Mouse (Mus musculus) myocyte (in vitro differentiated cells): ENCODE data around the gene Sfxn1. TPM values are rescaled to one million over a fixed set of nuclear protein-coding genes. Genes with fewer than 3 reads are reported as not detected.

Experiments
- H3K27me3 ChIP-seq: one replicate; pipeline ENCODE4 v1.6.1; 2011; ENCODE audit not compliant: control insufficient read depth, insufficient read depth, insufficient read length
- H3K36me3 ChIP-seq: one replicate; pipeline ENCODE4 v1.6.1; 2011; ENCODE audit not compliant: control insufficient read depth, insufficient read depth
- H3K4me2 ChIP-seq: one replicate; pipeline ENCODE4 v1.6.1; 2011; ENCODE audit warnings: low read depth, control low read depth
- H3K4me3 ChIP-seq: one replicate; pipeline ENCODE4 v1.5.1; 2011; ENCODE audit warnings: mild to moderate bottlenecking, control low read depth, moderate library complexity
- H3K79me2 ChIP-seq: one replicate; pipeline ENCODE4 v1.6.1; 2011; ENCODE audit not compliant: control insufficient read depth, insufficient read depth
- H3ac ChIP-seq: one replicate; pipeline ENCODE4 v1.6.1; 2011; ENCODE audit not compliant: control insufficient read depth, insufficient read length
- CEBPB ChIP-seq: IDR thresholded peaks from 2 replicates; pipeline ENCODE4 v1.6.1; 2011; ENCODE audit warnings: mild to moderate bottlenecking, moderate library complexity; ENCODE audit not compliant: poor library complexity, insufficient read depth, severe bottlenecking
- E2F4 ChIP-seq: IDR thresholded peaks from one replicate; pipeline ENCODE4 v1.6.1; 2011; ENCODE audit warnings: mild to moderate bottlenecking, control low read depth, moderate library complexity; ENCODE audit not compliant: insufficient read depth
- MAX ChIP-seq: IDR thresholded peaks from one replicate; pipeline ENCODE4 v1.6.1; 2011; ENCODE audit warnings: low read depth, mild to moderate bottlenecking, control low read depth
- MYOD1 ChIP-seq, 3 experiments: IDR thresholded peaks; one replicate each; pipeline ENCODE4 v1.6.1; 2011; ENCODE audit warnings: control low read depth in 2 of 3, low read depth in 2 of 3, mild to moderate bottlenecking in 2 of 3, moderate library complexity in 1 of 3; ENCODE audit not compliant: insufficient read length in 2 of 3, control insufficient read depth in 1 of 3
- MYOG ChIP-seq, 3 experiments: IDR thresholded peaks; one replicate each; pipeline ENCODE4 v1.6.1; 2011; ENCODE audit warnings: control low read depth in 2 of 3, low read depth in 2 of 3, mild to moderate bottlenecking in 2 of 3; ENCODE audit not compliant: insufficient read length in 2 of 3, control insufficient read depth in 1 of 3, insufficient read depth in 1 of 3
- POLR2A ChIP-seq: IDR thresholded peaks from one replicate; pipeline ENCODE4 v1.6.1; 2011; ENCODE audit warnings: low read depth, mild to moderate bottlenecking, control low read depth, moderate library complexity; ENCODE audit not compliant: insufficient read length
- POLR2AphosphoS2 ChIP-seq: IDR thresholded peaks from one replicate; pipeline ENCODE4 v1.6.1; 2011; ENCODE audit warnings: low read depth, control low read depth; ENCODE audit not compliant: insufficient read length
- REST ChIP-seq: IDR thresholded peaks from one replicate; pipeline ENCODE4 v1.6.1; 2011; ENCODE audit warnings: mild to moderate bottlenecking, control low read depth, moderate library complexity; ENCODE audit not compliant: insufficient read depth, insufficient read length
- SRF ChIP-seq: IDR thresholded peaks from one replicate; pipeline ENCODE4 v1.6.1; 2011; ENCODE audit warnings: low read depth; ENCODE audit not compliant: control insufficient read depth, insufficient read length
- TCF12 ChIP-seq: IDR thresholded peaks from one replicate; pipeline ENCODE4 v1.6.1; 2011; ENCODE audit warnings: mild to moderate bottlenecking, control low read depth; ENCODE audit not compliant: poor library complexity, insufficient read depth, severe bottlenecking
- TCF3 ChIP-seq: IDR thresholded peaks from one replicate; pipeline ENCODE4 v1.6.1; 2011; ENCODE audit warnings: low read depth, control low read depth; ENCODE audit not compliant: insufficient read length
- USF1 ChIP-seq: IDR thresholded peaks from one replicate; pipeline ENCODE4 v1.6.1; 2011; ENCODE audit warnings: low read depth, mild to moderate bottlenecking, control low read depth, moderate library complexity
- polyA plus RNA-seq: library from polyadenylated mRNA; unstranded; fragments of >200 nt; fragmentation: generic; extraction: Trizol; gene quantifications from one replicate; pipeline ENCODE4 v1.2.1, GENCODE M21; 2012; ENCODE audit warnings: missing spikeins

The Sfxn1 gene
- polyA plus RNA-seq, 1 experiment, result 10.9 TPM

GRCm38 (mm10) chr13:54113819-54114550 is 42.3 kb downstream of the Sfxn1 start:
- no peaks in the 10 kb centered on the region for H3K36me3 ChIP-seq
- H3K4me3 ChIP-seq, result no peak overlapping the region
- H3ac ChIP-seq, result no peak overlapping the region
- TF ChIP-seq REST, result no peak
- TF ChIP-seq CEBPB, result no peak
- H3K27me3 ChIP-seq, result no peaks in the 10 kb centered on the region
- no peaks in the 10 kb centered on the region for H3K79me2 ChIP-seq
- no peak overlapping the region for H3K4me2 ChIP-seq

- H3K4me2 ChIP-seq, result no peak overlapping the region
- H3K4me3 ChIP-seq, result no peak overlapping the region
- no peaks in the 10 kb centered on the region for H3K27me3 ChIP-seq
- no peak for TF ChIP-seq REST
- TF ChIP-seq MAX, result no peak
- TF ChIP-seq MYOG (IDR thresholded peaks at IDR 0.05; ENCODE audit: control insufficient read depth in 1 of 3, insufficient read depth in 1 of 3, insufficient read length in 2 of 3, low read depth in 2 of 3), result no peak
- TF ChIP-seq TCF3, result no peak
- no peak for TF ChIP-seq CEBPB
- TF ChIP-seq E2F4, result no peak
- no peak for TF ChIP-seq TCF12
- TF ChIP-seq POLR2A, result no peak
- TF ChIP-seq MYOD1 (IDR thresholded peaks at IDR 0.05; ENCODE audit: control insufficient read depth in 1 of 3, insufficient read length in 2 of 3, low read depth in 2 of 3), result no peak
- no peak for TF ChIP-seq SRF
- no peak for TF ChIP-seq USF1
- TF ChIP-seq POLR2AphosphoS2, result no peak
- H3K36me3 ChIP-seq, result no peaks in the 10 kb centered on the region
- no peaks in the 10 kb centered on the region for H3K79me2 ChIP-seq
- no peak overlapping the region for H3ac ChIP-seq
Measured at GRCm38 (mm10) chr13:54114931-54115330, 43.3 kb downstream of the Sfxn1 start.

- Histone ChIP-seq H3K36me3 (no peaks in the 10 kb centered on the region), H3K4me2 (no peak overlapping the region), H3K27me3 (no peaks in the 10 kb centered on the region), H3K79me2 (no peaks in the 10 kb centered on the region), H3ac (no peak overlapping the region), H3K4me3 (no peak overlapping the region)
- no peak for TF ChIP-seq USF1
- TF ChIP-seq POLR2AphosphoS2, result no peak
- TF ChIP-seq TCF3, result no peak
- no peak for TF ChIP-seq MYOG (IDR thresholded peaks at IDR 0.05; ENCODE audit: control insufficient read depth in 1 of 3, insufficient read depth in 1 of 3, insufficient read length in 2 of 3, low read depth in 2 of 3)
- no peak for TF ChIP-seq SRF
- no peak for TF ChIP-seq REST
Measured at GRCm38 (mm10) chr13:54115779-54116178, 44.1 kb downstream of the Sfxn1 start.

- Histone ChIP-seq H3K79me2 (no peaks in the 10 kb centered on the region), H3K4me2 (no peak overlapping the region), H3K4me3 (no peak overlapping the region), H3K27me3 (no peaks in the 10 kb centered on the region), H3ac (no peak overlapping the region), H3K36me3 (no peaks in the 10 kb centered on the region)
- no peak for TF ChIP-seq MYOG (IDR thresholded peaks at IDR 0.05; ENCODE audit: control insufficient read depth in 1 of 3, insufficient read depth in 1 of 3, insufficient read length in 2 of 3, low read depth in 2 of 3)
- TF ChIP-seq MAX, result no peak
- no peak for TF ChIP-seq SRF
- TF ChIP-seq TCF3, result no peak
- TF ChIP-seq REST, result no peak
- no peak for TF ChIP-seq E2F4
- TF ChIP-seq POLR2AphosphoS2, result no peak
- TF ChIP-seq TCF12, result no peak
- no peak for TF ChIP-seq MYOD1 (IDR thresholded peaks at IDR 0.05; ENCODE audit: control insufficient read depth in 1 of 3, insufficient read length in 2 of 3, low read depth in 2 of 3)
- no peak for TF ChIP-seq USF1
- TF ChIP-seq CEBPB, result no peak
- no peak for TF ChIP-seq POLR2A
Measured at GRCm38 (mm10) chr13:54118355-54118754, 46.7 kb downstream of the Sfxn1 start.

GRCm38 (mm10) chr13:54137756-54138410 is 66.2 kb downstream of the Sfxn1 start:
- H3K27me3 ChIP-seq, result peaks cover 3% of the 10 kb centered on the region
- H3K36me3 ChIP-seq, result no peaks in the 10 kb centered on the region
- no peaks in the 10 kb centered on the region for H3K79me2 ChIP-seq
- H3K4me3 ChIP-seq, result no peak overlapping the region
- H3ac ChIP-seq, result no peak overlapping the region
- H3K4me2 ChIP-seq, result no peak overlapping the region
- TF ChIP-seq MYOD1 (IDR thresholded peaks at IDR 0.05; ENCODE audit: control insufficient read depth in 1 of 3, insufficient read length in 2 of 3, low read depth in 2 of 3) (no peak), E2F4 (no peak)
